Mouse (Mus musculus): Measurements from ENCODE around the gene Ccdc92b.

Ccdc92b gene

DNA sequence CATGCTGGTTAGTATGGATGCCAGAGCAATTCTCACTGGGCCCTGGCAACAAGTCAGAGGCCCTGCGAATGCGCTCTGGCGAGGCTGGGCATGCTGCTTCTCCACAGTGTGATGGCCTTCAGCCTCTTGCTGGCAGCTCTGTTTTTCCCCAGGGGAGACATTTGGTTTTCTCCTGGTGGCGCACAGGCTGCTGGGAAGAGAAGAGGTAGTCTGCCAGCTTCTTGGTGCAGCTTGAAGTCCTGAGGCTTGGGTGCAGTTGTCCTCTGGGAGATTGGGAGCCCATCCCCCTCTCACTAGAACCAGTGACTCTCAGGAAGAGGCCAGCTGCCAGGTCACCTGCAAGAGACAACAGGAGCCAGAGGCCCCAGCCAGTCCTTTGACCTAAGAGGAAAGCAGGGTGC, 33.4 kb downstream of the Ccdc92b start:
- no peak for DNase-seq (ENCODE audit: low read depth, low spot score)

DNA sequence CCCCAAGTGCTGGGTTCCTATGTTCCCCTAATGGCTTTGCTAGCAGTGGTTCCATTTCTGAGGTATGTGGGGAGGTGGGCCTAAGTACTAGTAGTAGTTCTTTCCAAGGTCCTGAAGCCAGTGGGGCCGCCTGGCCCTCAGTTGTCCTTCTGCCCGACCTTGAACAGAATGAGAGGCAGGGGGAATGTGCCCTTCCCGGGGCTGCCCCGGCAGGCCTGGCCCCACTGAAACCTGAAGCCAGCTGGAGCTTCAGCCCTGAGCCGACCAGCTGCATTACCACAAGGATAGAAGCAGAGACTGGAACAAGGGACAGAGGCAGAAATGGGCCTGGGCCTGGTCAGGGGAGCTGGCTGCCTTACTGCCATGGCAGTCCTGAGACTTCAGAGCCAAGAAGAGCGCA, 34.0 kb downstream of the Ccdc92b start:
- no peak for DNase-seq (ENCODE audit: low read depth, low spot score)

DNA sequence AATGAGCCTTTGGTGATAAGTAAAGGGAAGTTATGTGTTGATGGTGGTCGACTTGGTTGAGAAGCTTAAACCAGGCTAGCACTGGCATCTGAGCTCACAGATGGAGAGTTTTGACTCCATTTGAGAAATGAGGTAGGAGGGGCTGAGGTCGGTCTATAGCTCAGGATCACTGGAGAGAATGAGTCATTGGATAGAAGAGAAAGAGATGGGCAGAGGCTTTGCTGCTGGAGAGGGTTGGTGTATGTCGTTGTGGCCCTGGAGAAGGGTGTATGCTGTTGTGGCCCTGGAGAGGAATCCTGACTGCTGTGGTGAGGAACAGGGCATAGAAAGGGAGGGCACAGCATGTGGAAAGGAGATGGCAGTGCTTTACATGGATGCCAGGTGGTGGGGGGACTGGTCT, 36.5 kb downstream of the Ccdc92b start:
- DNase-seq (ENCODE audit: low read depth, low spot score), result no peak

DNA sequence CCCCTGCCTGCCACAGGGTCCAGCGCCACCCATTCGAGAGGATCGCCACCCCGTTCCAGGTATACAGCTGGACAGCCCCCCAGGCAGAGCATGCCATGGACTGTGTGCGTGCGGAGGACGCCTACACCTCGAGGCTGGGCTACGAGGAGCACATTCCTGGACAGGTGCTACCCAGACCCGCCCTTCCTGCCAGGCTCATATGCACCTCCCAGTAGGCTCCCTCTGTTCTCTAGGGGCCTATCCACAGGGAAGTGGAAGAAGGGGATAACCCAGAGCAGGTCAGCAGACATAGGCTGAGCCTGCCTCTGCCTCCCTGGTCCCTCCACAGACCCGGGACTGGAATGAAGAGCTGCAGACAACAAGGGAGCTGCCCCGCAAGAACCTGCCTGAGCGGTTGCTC, 40.9 kb downstream of the Ccdc92b start:
- no peak for DNase-seq (ENCODE audit: low read depth, low spot score)

DNA sequence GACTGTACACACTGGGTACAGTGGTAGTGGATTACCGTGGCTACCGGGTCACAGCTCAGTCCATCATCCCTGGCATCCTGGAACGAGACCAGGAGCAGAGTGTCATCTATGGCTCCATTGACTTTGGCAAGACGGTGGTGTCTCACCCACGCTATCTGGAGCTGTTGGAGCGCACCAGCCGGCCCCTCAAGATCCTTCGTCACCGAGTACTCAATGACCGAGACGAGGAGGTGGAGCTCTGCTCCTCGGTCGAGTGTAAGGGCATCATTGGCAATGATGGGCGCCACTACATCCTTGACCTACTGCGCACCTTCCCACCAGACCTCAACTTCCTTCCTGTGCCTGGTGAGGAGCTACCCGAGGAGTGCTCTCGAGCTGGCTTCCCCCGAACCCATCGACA, 42.2 kb downstream of the Ccdc92b start:
- DNase-seq (ENCODE audit: low read depth, low spot score), result no peak

DNA sequence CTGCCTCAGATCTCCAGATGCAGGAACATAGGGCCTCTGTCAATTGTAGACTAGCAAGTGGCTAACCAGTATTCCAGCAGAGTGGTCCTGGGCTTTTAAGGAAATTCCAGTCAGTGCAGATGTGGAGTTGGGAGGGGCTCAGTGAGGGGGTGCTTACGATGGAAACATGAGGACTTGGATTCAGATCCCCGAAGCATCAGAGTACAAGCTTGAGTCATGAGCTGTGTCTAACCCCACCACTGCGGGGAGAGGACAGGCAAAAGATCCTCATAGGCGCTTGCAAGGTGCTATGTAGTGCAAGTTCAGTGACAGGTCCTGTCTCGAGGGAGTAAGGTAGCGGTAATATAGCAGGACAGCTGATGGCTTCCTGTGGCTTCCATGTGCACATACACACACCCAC, 42.8 kb downstream of the Ccdc92b start:
- DNase-seq (ENCODE audit: low read depth, low spot score), result no peak

DNA sequence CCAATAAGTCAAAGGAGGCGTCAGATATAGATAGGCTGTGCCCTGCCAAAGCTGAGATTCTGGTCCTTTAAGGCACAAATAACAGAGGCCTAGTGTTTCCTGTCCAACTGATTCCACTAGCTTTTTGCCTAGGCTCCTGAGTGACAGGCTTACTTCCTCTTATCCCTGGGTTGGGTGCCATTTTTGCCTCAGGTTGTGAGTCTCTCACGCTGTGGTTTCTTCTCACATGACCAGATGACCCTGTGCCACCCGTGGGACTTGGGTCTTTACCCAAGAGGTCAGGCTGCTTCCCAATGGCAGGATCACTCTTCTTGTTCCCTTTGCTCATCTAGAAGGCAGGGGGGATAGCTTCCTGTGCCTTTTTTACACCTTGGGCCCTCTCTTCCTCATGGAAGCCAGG, 44.9 kb downstream of the Ccdc92b start:
- no peak for DNase-seq (ENCODE audit: low read depth, low spot score)

DNA sequence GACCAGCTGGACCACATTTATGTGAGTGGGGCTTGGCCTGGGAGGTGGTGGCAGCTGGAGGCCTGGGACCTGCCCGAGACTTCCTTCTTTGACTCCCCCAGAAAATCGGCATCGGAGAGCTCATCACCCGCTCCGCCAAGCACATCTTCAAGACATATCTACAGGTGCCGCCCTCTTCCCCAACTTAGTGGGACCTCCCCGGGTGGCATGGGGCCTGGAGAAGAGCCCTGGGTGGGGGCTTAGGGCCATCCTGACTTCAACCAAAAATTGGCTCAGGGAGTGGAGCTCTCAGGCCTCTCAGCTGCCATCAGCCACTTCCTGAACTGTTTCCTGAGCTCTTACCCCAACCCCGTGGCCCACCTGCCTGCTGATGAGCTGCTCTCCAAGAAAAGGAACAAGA, 45.5 kb downstream of the Ccdc92b start:
- DNase-seq (ENCODE audit: low read depth, low spot score), result no peak

DNA sequence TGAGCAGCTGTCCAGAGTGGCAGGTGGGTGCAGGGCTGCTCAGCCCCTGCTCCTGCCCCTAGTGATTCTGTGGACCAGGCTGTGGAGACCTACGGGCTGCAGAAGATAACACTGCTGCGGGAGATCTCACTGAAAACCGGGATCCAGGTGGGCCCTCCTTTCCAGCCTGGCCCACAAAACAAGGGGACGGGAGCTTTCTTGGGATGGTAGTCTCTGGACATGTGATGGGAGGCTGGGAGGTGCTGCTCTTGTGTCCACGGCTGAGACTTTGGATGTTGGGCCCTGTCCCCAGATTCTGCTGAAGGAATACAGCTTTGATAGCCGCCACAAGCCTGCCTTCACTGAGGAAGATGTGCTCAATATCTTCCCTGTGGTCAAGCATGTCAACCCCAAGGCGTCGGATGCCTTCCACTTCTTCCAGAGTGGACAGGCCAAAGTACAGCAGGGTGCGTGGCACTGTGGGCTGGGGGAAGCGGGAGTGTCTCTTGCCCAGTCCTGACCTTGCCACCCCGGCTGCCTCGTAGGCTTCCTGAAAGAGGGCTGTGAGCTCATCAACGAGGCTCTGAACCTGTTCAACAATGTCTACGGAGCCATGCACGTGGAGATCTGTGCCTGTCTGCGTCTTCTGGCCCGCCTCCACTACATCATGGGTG, 46.4 kb downstream of the Ccdc92b start:
- DNase-seq (ENCODE audit: low read depth, low spot score), result no peak

DNA sequence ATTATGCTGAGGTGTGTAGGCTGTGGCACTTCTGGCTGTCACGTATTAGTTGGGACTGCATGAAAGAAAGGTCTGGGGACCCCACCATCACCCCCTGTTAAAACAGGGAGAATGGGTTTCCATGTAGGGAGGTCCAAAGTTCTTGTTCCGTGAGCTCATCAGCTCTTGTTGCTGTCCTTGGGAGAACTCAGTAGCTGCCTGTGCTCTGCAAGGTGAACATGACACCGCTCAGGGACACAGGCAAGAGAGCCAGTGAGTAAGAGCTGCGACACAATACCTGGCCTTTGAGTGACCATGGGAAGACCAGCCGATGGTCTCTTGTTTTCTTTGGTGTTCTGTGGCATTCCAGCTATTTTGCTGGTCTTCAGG, 46.9 kb downstream of the Ccdc92b start:
- no peak for DNase-seq (ENCODE audit: low read depth, low spot score)

DNA sequence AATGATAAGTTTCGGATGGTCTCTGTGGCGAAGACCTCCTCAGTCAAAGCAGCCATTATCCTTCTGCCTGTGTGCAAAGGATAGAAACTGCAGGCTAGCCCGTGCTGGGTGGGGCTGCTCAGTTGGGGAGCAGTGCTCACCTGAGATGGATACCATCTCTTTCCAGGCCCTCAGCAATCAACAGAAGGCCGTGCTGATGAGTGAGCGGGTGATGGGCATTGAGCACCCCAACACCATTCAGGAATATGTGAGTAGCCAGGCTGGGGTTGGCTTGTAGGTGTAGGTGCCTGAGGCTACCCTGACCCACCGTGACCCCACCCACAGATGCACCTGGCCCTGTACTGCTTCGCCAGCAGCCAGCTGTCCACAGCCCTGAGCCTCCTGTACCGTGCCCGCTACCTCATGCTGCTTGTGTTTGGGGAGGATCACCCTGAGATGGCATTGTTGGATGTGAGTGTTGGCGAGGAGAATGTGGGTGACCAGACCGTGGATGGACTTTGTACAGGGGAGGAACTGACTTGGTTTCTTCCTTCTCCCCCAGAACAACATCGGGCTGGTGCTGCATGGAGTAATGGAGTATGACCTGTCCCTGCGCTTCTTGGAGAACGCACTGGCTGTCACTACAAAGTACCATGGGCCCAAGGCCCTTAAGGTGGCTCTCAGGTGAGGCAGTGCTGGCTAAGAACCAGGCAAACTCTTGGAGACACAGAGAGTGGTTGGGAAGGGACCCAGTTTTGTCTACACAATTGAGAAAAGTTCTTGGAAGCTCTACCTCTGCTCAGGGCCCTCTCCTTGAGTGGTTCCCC, 47.6 kb downstream of the Ccdc92b start:
- no peak for DNase-seq (ENCODE audit: low read depth, low spot score)

DNA sequence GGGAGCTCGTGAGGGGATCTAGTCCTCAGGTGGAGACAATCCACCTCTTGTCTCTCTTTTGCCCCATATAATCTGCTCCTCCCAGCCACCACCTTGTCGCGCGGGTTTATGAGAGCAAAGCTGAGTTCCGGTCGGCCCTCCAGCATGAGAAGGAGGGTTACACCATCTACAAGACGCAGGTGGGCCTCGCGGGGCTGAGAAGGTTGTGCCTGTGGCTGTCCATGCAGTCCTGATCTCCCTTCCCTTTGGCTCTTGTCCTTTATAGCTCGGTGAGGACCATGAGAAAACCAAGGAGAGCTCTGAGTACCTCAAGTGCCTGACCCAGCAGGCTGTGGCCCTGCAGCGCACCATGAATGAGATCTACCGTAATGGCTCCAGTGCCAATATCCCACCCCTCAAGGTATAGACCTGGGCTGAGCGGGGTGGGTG, 48.2 kb downstream of the Ccdc92b start:
- DNase-seq (ENCODE audit: low read depth, low spot score), result no peak

DNA sequence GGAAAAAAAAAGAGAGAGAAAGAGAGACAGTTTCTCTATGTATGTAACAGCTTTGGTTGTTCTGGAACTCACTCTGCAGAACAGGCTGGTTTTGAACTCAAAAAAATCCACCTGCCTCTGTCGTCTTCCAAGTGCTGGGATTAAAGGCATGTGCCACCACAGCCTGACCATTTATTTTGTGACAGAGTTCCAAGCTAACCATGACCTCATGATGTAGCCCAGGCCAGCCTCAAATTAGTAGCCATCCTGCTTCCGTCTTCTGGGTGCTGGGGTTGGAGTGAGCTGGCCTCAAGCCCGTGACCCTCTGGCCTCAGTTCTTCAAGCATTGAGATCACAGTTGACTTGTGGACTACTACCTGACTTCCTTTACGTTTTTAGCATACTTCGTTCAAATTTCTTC, 49.1 kb downstream of the Ccdc92b start:
- DNase-seq (ENCODE audit: low read depth, low spot score), result no peak

DNA sequence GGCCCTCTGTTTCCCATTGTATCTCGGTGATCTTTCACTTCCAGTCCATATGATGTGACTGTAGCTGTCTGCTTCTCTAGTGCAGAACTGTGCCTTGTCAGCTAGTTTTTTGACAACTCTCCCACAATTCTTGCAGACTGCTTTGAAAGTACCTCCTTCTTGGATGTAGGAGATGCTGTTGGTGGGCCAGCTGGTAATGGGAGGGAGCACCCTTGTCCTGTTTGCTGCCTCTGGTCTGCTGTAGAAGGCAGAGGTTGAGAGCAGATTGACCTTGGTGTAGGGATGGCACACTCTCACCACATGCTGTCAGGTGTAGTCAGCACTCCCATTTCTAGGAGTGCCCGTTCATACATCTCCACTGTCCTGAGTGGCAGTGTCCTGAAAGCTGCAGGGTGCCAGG, 49.6 kb downstream of the Ccdc92b start:
- DNase-seq (ENCODE audit: low read depth, low spot score), result no peak

DNA sequence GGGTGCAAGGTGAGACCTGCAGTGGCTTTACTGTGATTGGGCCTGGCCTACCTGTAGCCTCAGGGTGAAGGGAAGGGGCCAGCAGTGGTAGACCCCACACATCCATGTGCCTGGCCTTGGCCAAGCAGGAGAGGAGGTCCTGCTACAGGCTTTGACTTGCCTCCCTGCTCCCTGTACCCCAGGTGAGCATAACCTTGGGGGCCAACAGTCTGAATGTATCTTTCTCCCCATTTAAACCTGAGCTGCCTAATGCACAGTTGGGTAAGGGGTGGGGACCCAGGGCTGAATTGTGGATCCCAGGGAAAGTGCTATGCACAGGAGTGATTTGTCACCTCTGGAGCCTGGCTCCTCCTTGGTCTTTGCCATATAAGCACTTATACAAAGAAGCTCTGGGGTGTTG, 50.7 kb downstream of the Ccdc92b start:
- DNase-seq (ENCODE audit: low read depth, low spot score), result no peak

DNA sequence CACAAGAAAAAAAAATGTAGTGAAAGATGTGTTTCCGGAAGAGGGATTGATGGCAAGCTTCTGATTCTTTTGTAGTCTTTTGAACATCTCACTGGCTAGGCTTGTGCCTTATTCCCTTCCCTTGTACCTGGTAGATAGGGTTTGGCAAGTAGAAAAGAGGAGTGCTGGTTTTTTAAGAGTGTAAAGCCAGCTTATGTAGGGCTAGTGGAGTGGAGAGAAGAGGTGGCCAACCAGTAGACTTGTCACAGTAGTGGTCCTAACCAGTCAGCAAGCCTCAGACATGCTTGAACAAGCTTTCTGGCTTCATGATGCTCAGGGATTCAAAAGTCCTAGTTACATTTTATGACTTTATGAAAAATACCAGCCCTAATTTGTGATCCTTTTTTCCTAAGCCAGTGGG, 51.6 kb downstream of the Ccdc92b start:
- no peak for DNase-seq (ENCODE audit: low read depth, low spot score)

DNA sequence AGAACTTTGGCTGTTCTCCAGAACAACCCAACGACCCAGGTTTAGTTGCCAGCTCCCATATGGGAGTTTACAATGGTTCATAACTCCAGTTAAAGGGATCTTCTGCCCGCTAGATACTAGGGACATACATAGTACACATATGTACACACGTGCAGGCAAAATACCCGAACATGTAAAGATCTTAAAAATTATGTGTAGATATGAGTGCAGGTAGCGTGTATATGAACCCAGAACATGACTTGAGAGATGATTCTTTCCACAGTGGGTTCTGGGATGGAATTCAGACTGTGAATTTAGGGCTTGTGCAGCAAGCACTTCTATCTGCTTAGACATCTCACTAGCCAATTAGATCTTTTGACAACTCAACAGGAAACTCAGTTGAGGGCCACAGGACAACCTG, 52.4 kb downstream of the Ccdc92b start:
- DNase-seq (ENCODE audit: low read depth, low spot score), result no peak

DNA sequence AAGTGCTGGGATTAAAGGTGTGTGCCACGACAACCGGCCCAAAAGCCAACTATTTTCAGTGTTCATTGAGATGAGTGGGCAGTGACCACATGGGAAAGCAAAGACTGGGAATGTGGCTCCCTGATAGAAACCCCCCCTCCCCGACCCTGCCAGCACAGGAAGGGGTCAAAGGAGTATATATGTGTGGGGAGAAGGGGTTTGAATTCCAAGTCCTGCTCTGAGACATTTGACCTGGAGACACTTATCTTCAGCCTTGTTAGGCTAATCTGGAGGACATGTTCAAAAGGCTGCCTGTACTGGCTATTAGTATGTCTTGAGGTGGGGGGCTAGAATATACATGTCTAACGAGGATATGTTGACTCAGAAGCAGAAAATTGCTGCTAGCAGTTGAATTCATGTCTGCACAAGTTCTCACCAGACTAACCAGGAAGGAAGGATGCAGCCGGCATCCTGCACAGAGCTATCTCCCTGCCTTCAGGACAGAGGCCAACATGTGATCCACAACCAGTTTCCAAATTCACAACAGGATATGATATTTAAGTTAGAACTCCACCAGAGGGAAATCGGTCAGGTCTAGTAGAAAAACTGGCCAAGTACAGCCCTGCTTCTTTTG, 53.6 kb downstream of the Ccdc92b start:
- DNase-seq (ENCODE audit: low read depth, low spot score), result no peak

DNA sequence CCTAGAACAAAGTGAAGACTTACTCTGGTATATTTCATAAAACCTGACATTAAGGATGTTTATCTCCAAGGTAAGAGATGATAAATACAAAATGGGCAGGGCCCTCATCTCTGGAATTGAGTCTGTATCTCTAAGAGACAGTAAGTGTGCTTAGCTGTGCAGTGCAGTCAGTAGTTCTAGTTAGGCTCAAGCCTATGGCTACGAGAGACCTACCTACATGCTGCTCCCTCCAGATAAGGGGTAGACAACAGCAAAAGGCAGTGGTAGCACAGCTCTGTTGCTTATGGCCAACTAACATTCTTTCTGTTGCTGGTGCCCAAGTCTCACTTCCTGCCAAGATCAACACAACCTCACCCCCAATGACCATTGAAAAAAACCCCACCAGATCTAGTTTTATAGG, 54.2 kb downstream of the Ccdc92b start:
- no peak for DNase-seq (ENCODE audit: low read depth, low spot score)

DNA sequence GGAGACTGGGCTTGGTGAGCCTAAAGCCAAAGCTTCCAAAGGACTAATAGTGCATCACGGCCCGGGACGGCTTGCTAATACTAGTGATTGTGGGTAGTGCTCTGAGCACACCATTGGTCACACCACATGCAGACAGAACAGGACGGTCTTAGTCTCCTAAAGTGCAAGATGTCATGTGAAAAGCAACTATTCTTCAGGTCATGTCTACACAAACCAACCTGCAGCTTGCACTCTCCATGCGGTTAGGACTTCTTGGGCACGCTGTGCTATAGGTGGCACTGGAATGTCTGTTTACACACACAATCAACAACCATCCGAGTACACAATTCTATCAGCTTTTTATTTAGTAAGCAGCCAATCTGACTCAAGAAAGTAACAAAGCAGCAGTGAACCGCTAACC, 55.3 kb downstream of the Ccdc92b start:
- DNase-seq (ENCODE audit: low read depth, low spot score), result no peak

DNA sequence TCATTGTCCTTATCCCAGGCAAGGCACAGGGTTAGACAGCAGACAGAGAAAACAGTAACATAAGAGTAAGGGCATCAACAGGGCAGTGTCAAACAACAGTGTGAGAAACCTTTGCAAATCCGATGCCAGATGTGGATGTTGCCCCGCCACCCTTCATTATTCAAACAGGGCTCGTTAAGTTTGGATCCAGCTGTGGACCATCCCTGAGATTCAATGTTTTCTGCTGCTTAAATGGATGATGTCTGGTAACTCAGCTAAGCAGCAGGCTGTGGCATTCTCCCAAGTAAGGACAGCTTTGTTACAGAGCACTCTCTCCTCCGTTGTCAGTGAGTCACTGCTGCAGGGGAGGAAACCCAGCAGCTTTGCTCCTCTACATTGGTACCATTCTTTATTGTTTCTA, 55.8 kb downstream of the Ccdc92b start:
- no peak for DNase-seq (ENCODE audit: low read depth, low spot score)
